Mouse (Mus musculus) Muller cell, postnatal 12 days (primary cell): Measurements from ENCODE around the gene Chaf1a.

ENCODE experiments used
- DNase-seq: peaks from one replicate; pipeline ENCODE4 v3.0.0-alpha.2; 2015; ENCODE audit errors: inconsistent ontology term

Chaf1a gene

DNA sequence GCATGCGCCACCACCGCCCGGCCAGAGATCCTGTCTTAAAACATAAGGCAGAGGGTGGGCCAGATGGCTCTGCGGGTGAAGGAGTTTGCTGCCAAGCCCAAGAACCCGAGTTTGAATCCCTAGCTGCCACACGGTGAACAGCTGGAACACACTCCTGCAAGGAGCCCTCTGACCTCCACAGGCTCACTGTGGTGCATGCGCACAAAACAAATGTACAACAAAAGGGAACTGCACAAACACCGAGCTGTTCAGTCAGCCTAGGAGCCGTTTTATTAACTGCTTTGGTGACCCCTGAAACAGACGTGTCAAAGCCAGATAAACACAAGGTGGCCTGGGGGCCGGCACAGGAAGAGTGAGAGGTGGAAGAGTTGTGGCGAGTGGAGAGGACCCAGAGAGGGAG lies 79.2 kb downstream of the Chaf1a start:
- no peak for DNase-seq

DNA sequence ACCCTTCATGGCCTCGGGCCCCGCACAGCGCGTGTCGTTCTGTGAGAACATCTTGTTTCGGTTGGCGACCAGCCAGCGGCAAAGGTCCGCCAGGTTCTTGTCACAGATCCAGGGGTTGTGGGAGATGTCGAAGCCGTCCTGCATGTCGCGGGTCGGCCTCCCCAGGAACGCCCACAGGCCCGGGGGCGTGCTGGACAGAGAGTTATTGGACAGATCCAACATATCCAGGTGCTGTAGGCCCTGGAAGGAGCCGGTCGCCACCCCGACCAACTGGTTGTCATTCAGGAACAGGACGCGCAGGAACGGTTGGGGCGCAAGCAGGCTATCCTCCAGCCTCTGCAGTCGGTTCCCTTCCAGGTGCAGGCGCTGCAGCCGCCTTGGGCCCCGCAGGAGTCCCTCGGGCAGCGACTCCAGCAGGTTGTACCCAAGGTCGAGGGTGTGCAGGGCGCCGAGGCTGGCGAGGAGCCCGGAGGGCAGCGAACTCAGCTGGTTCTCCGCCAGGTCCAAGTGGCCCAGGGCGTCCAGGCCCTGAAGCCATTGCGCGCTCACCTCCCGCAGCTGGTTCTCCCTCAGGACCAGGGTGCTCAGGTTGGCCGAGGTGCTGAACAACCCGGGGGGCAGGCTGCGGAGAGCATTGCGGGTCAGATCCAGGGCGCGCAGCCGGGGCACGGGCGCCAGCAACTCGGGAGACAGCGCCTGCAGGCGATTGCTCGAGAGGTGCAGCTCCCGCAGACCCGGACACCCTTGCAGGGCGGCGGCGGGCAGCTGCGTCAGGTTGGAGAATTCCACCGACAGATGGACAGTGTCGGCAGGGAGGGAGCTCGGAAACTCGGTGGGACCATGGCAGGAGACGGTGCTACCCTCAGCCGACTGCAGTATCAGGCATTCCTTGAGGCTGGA lies 80.0 kb downstream of the Chaf1a start:
- peak; percentile 31 for DNase-seq

DNA sequence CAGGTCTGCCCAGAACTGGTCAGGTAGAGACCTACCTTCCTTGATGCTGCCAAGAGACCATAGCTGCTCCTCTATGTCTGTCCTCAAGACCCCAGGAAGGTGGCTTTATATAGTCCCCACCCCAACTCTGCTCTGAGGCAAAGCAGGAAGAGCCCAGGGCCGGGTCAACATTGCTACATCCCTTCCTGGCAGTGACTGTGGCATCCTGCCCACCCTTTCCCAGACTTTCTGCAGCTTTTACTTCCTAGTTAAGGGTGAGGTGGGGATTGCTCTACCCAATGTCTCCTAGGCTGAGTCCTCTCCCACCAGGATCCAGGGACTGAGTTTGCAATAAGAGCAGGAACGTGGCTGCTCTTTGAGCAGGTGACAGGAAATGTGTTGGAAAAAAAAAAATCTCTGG lies 81.6 kb downstream of the Chaf1a start, which contains the start of gene Lrg1:
TSS of gene Lrg1 (minus strand) at position 176 of the 400 bp plus-strand sequence.
- no peak for DNase-seq
